Mouse (Mus musculus) urinary bladder, postnatal 0 days (tissue): ENCODE data around the gene Abca9. TPM values are rescaled to one million over a fixed set of nuclear protein-coding genes. Genes with fewer than 3 reads are reported as not detected.

Experiments
- polyA plus RNA-seq: library from polyadenylated mRNA; unstranded; fragments of >200 nt; fragmentation: Nextera tagmentation; extraction: Ambion mirVana; gene quantifications from 2 replicates; pipeline ENCODE4 v1.2.1, GENCODE M21; 2015

Abca9 gene
- polyA plus RNA-seq: 2.0 and 2.2 TPM in 2 replicates

GRCm38 (mm10) chr11:110167459-110168251 is at the start of gene Abca9:
Gene Abca9 (minus strand): TSS chr11:110168196.

GRCm38 (mm10) chr11:110095858-110096257 is 72.1 kb downstream of the Abca9 start, which contains the start of gene Abca8a:
Gene Abca8a (minus strand): TSS chr11:110095978.

Other genes with a start within 250 kb of the Abca9 start
- gene Abca8b, start 172.4 kb downstream of the Abca9 start, polyA plus RNA-seq: 0.30 and 0.36 TPM in 2 replicates
- 1.2 and 2.0 TPM in 2 replicates for gene Abca8a, start 72.2 kb downstream of the Abca9 start, polyA plus RNA-seq
- gene Abca6, start 83.6 kb upstream of the Abca9 start, polyA plus RNA-seq: 1.6 TPM in 2 replicates
- 3.2 and 4.1 TPM in 2 replicates for gene Abca5, start 169.5 kb upstream of the Abca9 start, polyA plus RNA-seq
- 3.0 and 3.7 TPM in 2 replicates for gene Map2k6, start 230.9 kb upstream of the Abca9 start, polyA plus RNA-seq